ENCODE assay signal across 23 mouse cellular contexts in the genomic region with DNA sequence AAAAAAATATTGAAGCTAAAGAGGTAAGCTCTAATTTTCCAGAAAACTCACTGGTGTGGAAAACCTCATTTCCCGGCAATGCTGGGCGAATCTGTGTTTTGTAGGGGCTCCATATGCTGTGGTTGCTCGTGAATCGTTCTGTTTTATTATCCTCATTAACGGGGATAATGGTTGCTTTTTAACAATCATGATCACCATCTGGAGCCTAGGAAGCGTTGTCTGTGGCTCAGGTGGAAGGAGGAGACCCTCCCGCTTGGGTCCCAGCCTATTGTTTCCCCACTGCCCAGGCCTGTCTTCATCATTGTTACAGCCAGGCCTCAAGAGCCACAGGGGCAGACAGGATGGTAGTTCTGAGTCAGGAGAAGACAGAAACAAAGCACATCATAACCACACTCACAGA. TPM values are rescaled to one million over a fixed set of nuclear protein-coding genes. Genes with fewer than 3 reads are reported as not detected.
DNase-seq lines count a peak whose midpoint lies in the region; ATAC-seq and TF ChIP-seq lines count a peak whose summit lies in the region.
"Had no signal": no experiment of that assay in that cellular context is flagged by ENCODE, and none has a peak within 500 bp of the region (broad histone marks: within the 10 kb centered on the region; RNA-seq: fewer than 3 reads in every experiment).

No protein-coding gene starts in this region.

- peak; percentile 7 to 11 for DNase-seq in layer of hippocampus, adult 8-10 months (ENCODE audit: low spot score in 2 of 2)
- no peak for DNase-seq in layer of hippocampus, adult 11-12 months (ENCODE audit: low spot score)
- DNase-seq in hindbrain, embryonic 10.5 days (ENCODE audit: low spot score): no peak
- DNase-seq in lung, postnatal 0 days (ENCODE audit: low spot score): no peak
- no peak for DNase-seq in frontal cortex, postnatal 14 days (ENCODE audit: low spot score in 2 of 2)
- DNase-seq: adrenal gland, adult 2 months; cerebellum, adult 9-10 months; gastrocnemius, postnatal 10 days; kidney, adult 11 months; thymus, postnatal 36 days had no signal

- TF ChIP-seq CTCF in lung, postnatal 0 days (IDR thresholded peaks at IDR 0.05): no peak

- no peak overlapping the region for H3K4me2 ChIP-seq in hindbrain, embryonic 12.5 days (replicated peaks)
- H3K4me2 ChIP-seq in neural tube, embryonic 13.5 days: no peak overlapping the region
- no peak overlapping the region for H3K4me2 ChIP-seq in lung, postnatal 0 days (replicated peaks; ENCODE audit: low read depth, low read length)
- H3K4me2 ChIP-seq: limb, embryonic 15.5 days; liver, embryonic 15.5 days had no signal

- no peaks in the 10 kb centered on the region for H3K36me3 ChIP-seq in hindbrain, embryonic 10.5 days
- H3K36me3 ChIP-seq in hindbrain, embryonic 12.5 days: no peaks in the 10 kb centered on the region
- no peaks in the 10 kb centered on the region for H3K36me3 ChIP-seq in neural tube, embryonic 13.5 days
- H3K36me3 ChIP-seq in lung, postnatal 0 days (ENCODE audit: insufficient read depth, low read length): no peaks in the 10 kb centered on the region
- H3K36me3 ChIP-seq: limb, embryonic 15.5 days; liver, embryonic 15.5 days had no signal

- peaks cover 7% of the 10 kb centered on the region; the same call in 1 of the 2 replicates for H3K4me1 ChIP-seq in hindbrain, embryonic 10.5 days (replicated peaks)
- H3K4me1 ChIP-seq in hindbrain, embryonic 12.5 days: peaks cover 7% of the 10 kb centered on the region
- H3K4me1 ChIP-seq in neural tube, embryonic 13.5 days (replicated peaks): peaks cover 26% of the 10 kb centered on the region
- H3K4me1 ChIP-seq in lung, postnatal 0 days (ENCODE audit: insufficient read depth, low read depth, low read length): no peaks in the 10 kb centered on the region
- H3K4me1 ChIP-seq: liver, embryonic 15.5 days had no signal

- WGBS in hindbrain, embryonic 10.5 days: 72% methylated on average over 7 of the region's 7 CpGs
- WGBS in hindbrain, embryonic 12.5 days: 51% methylated on average over 7 of the region's 7 CpGs
- WGBS in neural tube, embryonic 13.5 days: 19% methylated on average over 7 of the region's 7 CpGs
- 85% methylated on average over 7 of the region's 7 CpGs for WGBS in lung, postnatal 0 days

- no peaks in the 10 kb centered on the region for H3K9me3 ChIP-seq in hindbrain, embryonic 10.5 days
- H3K9me3 ChIP-seq in hindbrain, embryonic 12.5 days (replicated peaks): no peaks in the 10 kb centered on the region
- H3K9me3 ChIP-seq in neural tube, embryonic 13.5 days: no peaks in the 10 kb centered on the region
- no peaks in the 10 kb centered on the region for H3K9me3 ChIP-seq in lung, postnatal 0 days (ENCODE audit: low read length)
- H3K9me3 ChIP-seq: limb, embryonic 15.5 days; liver, embryonic 15.5 days had no signal

- peak; percentile 71 for ATAC-seq in hindbrain, embryonic 12.5 days (ENCODE audit: low FRiP score)
- ATAC-seq in neural tube, embryonic 13.5 days (ENCODE audit: low read depth): peak; percentile 60
- ATAC-seq in lung, postnatal 0 days: no peak

- H3K4me3 ChIP-seq in hindbrain, embryonic 10.5 days: no peak overlapping the region
- H3K4me3 ChIP-seq in hindbrain, embryonic 12.5 days: no peak overlapping the region
- H3K4me3 ChIP-seq in neural tube, embryonic 13.5 days: no peak overlapping the region
- H3K4me3 ChIP-seq in lung, postnatal 0 days (ENCODE audit: low read depth, low read length): no peak overlapping the region
- H3K4me3 ChIP-seq: limb, embryonic 15.5 days; liver, embryonic 15.5 days had no signal

- no peaks in the 10 kb centered on the region for H3K27me3 ChIP-seq in hindbrain, embryonic 10.5 days (ENCODE audit: insufficient read depth, poor library complexity, severe bottlenecking)
- H3K27me3 ChIP-seq in hindbrain, embryonic 12.5 days: no peaks in the 10 kb centered on the region
- H3K27me3 ChIP-seq in neural tube, embryonic 13.5 days: no peaks in the 10 kb centered on the region
- H3K27me3 ChIP-seq in lung, postnatal 0 days (replicated peaks; ENCODE audit: insufficient read depth, low read length): no peaks in the 10 kb centered on the region
- H3K27me3 ChIP-seq: limb, embryonic 15.5 days; liver, embryonic 15.5 days had no signal

- H3K27ac ChIP-seq in hindbrain, embryonic 10.5 days: peak overlapping the region; percentile 67
- H3K27ac ChIP-seq in hindbrain, embryonic 12.5 days: peak overlapping the region; percentile 58
- H3K27ac ChIP-seq in neural tube, embryonic 13.5 days (replicated peaks): peak overlapping the region; percentile 90
- H3K27ac ChIP-seq in lung, postnatal 0 days (ENCODE audit: low read length): no peak overlapping the region
- H3K27ac ChIP-seq: kidney, postnatal 0 days; limb, embryonic 15.5 days; liver, embryonic 15.5 days had no signal

- no peak overlapping the region for H3K9ac ChIP-seq in hindbrain, embryonic 12.5 days
- H3K9ac ChIP-seq in neural tube, embryonic 13.5 days: no peak overlapping the region
- no peak overlapping the region for H3K9ac ChIP-seq in lung, postnatal 0 days (replicated peaks; ENCODE audit: low read depth)
- H3K9ac ChIP-seq: limb, embryonic 15.5 days; liver, embryonic 15.5 days had no signal

- TF ChIP-seq EP300 in lung, postnatal 0 days (IDR thresholded peaks at IDR 0.05): no peak

RNA-seq across cellular contexts. Expression of gene Lrrc52, which starts 39.5 kb away (rescaled TPM):
- total RNA-seq in layer of hippocampus, adult 8-10 months (2022): not detected
- not detected in 2 replicates for polyA plus RNA-seq in hindbrain, embryonic 10.5 days (2016; fragmentation: Nextera tagmentation; extraction: Ambion mirVana)
- not detected in 2 replicates for polyA plus RNA-seq in hindbrain, embryonic 12.5 days (2016; fragmentation: Nextera tagmentation; extraction: Ambion mirVana)
- not detected in 2 replicates for polyA plus RNA-seq in neural tube, embryonic 13.5 days (2015; fragmentation: Nextera tagmentation; extraction: Ambion mirVana)
- 0.99 and 1.1 TPM in 2 replicates for polyA plus RNA-seq in lung, postnatal 0 days (2015; fragmentation: Nextera tagmentation; extraction: Ambion mirVana)
- total RNA-seq: layer of hippocampus, adult 18-20 months; left cerebral cortex, adult 18-20 months; left cerebral cortex, postnatal 36 days; neutrophil, adult 5-6 weeks had no signal
- polyA plus RNA-seq: adrenal gland, adult 2 months; cortical plate, adult 2 months; embryonic facial prominence, embryonic 11.5 days; frontal cortex, adult 2 months; kidney, postnatal 0 days; liver, embryonic 15.5 days; small intestine, adult 2 months had no signal

Comparison
In these comparisons a context has a peak if more than half of its experiments do, and no peak if none do; other contexts are left out.
1. DNase-seq: peak in layer of hippocampus, adult 8-10 months (2 of 2); none in layer of hippocampus, adult 11-12 months (single experiment), hindbrain, embryonic 10.5 days (single experiment), lung, postnatal 0 days (single experiment) and frontal cortex, postnatal 14 days (0 of 2).